1 mouse cellular context compared by ENCODE assay signal in the genomic region with DNA sequence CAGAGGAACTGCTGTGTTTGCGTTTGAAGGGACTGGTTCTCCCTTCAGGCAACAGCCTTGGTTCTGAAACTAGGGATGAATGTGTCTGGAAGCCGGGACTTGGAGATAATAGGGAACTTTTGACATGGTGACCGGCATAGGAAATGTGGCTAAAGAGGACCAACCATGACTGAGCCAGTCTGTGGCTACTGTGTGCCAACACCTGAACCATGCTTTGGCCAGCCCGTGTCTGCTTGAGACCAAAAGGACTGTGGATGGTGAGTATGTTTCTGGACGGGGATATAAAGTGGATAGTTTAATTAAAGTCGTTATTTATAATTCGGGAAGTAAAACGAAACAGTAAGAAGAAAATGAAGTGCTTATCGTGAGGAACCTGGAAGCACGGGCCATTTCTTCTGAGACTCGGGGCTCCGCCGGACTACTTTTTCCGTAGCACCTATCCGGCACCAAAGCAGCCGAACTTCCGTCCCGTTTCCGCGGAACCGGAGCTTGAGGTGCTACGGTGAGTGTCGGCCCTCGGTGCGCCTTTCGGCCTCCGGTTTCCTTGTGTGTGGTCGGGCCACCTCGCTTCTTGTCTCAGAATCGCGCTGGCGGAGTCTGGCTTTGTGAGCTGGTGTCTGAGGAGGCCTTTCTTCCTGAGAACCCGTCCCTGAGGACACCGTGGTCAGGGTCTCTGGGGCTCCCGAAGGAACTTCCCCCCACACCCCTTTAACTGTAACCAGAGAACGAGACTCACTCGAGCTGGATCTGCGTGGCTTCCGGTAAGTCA.
TF ChIP-seq lines count a peak whose summit lies in the region.

A gene (plus strand): TSS at position 462 of the 769 bp plus-strand sequence.

TF ChIP-seq in MEL, 35 proteins besides CTCF, POLR2A, EP300 and RAD21 (continued from another document):
- TF ChIP-seq MAFK (IDR thresholded peaks at IDR 0.05; ENCODE audit: borderline replicate concordance, low read depth, low read length) (no peak), ELF1 (IDR thresholded peaks at IDR 0.05; ENCODE audit: low read depth, low read length) (peak; percentile 84), GABPA (IDR thresholded peaks at IDR 0.05; ENCODE audit: low read depth, low read length) (no peak), ZNF384 (IDR thresholded peaks at IDR 0.05; ENCODE audit: low read depth, low read length) (no peak), NELFE (IDR thresholded peaks at IDR 0.05; ENCODE audit: low read depth, low read length) (peak; percentile 89), CHD1 (IDR thresholded peaks at IDR 0.05; ENCODE audit: low read depth, low read length) (no peak; the same call in 1 of the 2 replicates), USF2 (IDR thresholded peaks at IDR 0.05; ENCODE audit: borderline replicate concordance in 1 of 2, insufficient read depth in 1 of 2, low read depth in 1 of 2, low read length in 2 of 2) (no peak), NRF1 (IDR thresholded peaks at IDR 0.05; ENCODE audit: insufficient read depth, low read depth, low read length, poor library complexity, severe bottlenecking) (no peak), CHD2 (IDR thresholded peaks at IDR 0.05; ENCODE audit: low read length) (no peak), MAZ (IDR thresholded peaks at IDR 0.05; ENCODE audit: low read depth, low read length) (peak; percentile 55; the same call in 1 of the 2 replicates), ZC3H11A (IDR thresholded peaks at IDR 0.05; ENCODE audit: low read depth, low read length) (no peak), UBTF (IDR thresholded peaks at IDR 0.05; ENCODE audit: borderline replicate concordance, insufficient read depth, low read depth, low read length) (no peak), RCOR1 (IDR thresholded peaks at IDR 0.05; ENCODE audit: low read depth, low read length) (no peak; the same call in 1 of the 2 replicates), TCF12 (IDR thresholded peaks at IDR 0.05; ENCODE audit: low read depth, low read length) (peak; percentile 81), MYC (IDR thresholded peaks at IDR 0.05; ENCODE audit: low read depth, low read length) (peak; percentile 71), POLR2AphosphoS2 (IDR thresholded peaks at IDR 0.05; ENCODE audit: low read length) (peak; percentile 85)
